Mouse (Mus musculus): ENCODE measurements around the gene 1810010D01Rik.

The 1810010D01Rik gene

GRCm38 (mm10) chr7:145208006-145208405 lies at the start of gene 1810010D01Rik:
1810010D01Rik (minus strand) TSS chr7:145208119.
- DNase-seq (ENCODE audit: low spot score): no peak

GRCm38 (mm10) chr7:145256092-145256491 lies 48.2 kb upstream of the 1810010D01Rik start:
- DNase-seq (ENCODE audit: low spot score): no peak

- no peak for DNase-seq (ENCODE audit: low spot score)
Observed at GRCm38 (mm10) chr7:145253986-145254630, 46.2 kb upstream of the 1810010D01Rik start.

GRCm38 (mm10) chr7:145252715-145253476 lies 45.0 kb upstream of the 1810010D01Rik start:
- peak; percentile 91 for DNase-seq (ENCODE audit: low spot score)

GRCm38 (mm10) chr7:145250225-145250624 lies 42.3 kb upstream of the 1810010D01Rik start:
- no peak for DNase-seq (ENCODE audit: low spot score)

- no peak for DNase-seq (ENCODE audit: low spot score)
Observed at GRCm38 (mm10) chr7:145248911-145249310, 41.0 kb upstream of the 1810010D01Rik start.

GRCm38 (mm10) chr7:145242851-145243712 lies 35.2 kb upstream of the 1810010D01Rik start:
- peak; percentile 88 for DNase-seq (ENCODE audit: low spot score)

GRCm38 (mm10) chr7:145242028-145242427 lies 34.1 kb upstream of the 1810010D01Rik start:
- DNase-seq (ENCODE audit: low spot score): no peak

- DNase-seq (ENCODE audit: low spot score): no peak
Observed at GRCm38 (mm10) chr7:145240929-145241328, 33.0 kb upstream of the 1810010D01Rik start.

- DNase-seq (ENCODE audit: low spot score): no peak
Observed at GRCm38 (mm10) chr7:145239736-145240505, 32.0 kb upstream of the 1810010D01Rik start.

GRCm38 (mm10) chr7:145239145-145239544 lies 31.2 kb upstream of the 1810010D01Rik start:
- DNase-seq (ENCODE audit: low spot score): no peak

- no peak for DNase-seq (ENCODE audit: low spot score)
Observed at GRCm38 (mm10) chr7:145234841-145235790, 27.2 kb upstream of the 1810010D01Rik start.

GRCm38 (mm10) chr7:145231659-145232058 lies 23.7 kb upstream of the 1810010D01Rik start:
- no peak for DNase-seq (ENCODE audit: low spot score)

GRCm38 (mm10) chr7:145226641-145227040 lies 18.7 kb upstream of the 1810010D01Rik start:
- DNase-seq (ENCODE audit: low spot score): no peak

- no peak for DNase-seq (ENCODE audit: low spot score)
Observed at GRCm38 (mm10) chr7:145225626-145226025, 17.7 kb upstream of the 1810010D01Rik start.

GRCm38 (mm10) chr7:145221841-145222689 lies 14.1 kb upstream of the 1810010D01Rik start:
- DNase-seq (ENCODE audit: low spot score): no peak

GRCm38 (mm10) chr7:145221346-145221745 lies 13.4 kb upstream of the 1810010D01Rik start:
- DNase-seq (ENCODE audit: low spot score): no peak

- DNase-seq (ENCODE audit: low spot score): no peak
Observed at GRCm38 (mm10) chr7:145219420-145219831, 11.5 kb upstream of the 1810010D01Rik start.

- peak; percentile 50 for DNase-seq (ENCODE audit: low spot score)
Observed at GRCm38 (mm10) chr7:145216591-145216990, 8.7 kb upstream of the 1810010D01Rik start.

Data from embryo, embryonic 10.5 days (tissue).